Mouse (Mus musculus): ENCODE measurements around the gene Hps4.
"Not testable (repeated sequence)": the region's sequence is repeated elsewhere in the genome, so short reads cannot be mapped to it uniquely, and the experiment has no call there.

Gene Hps4

GRCm38 (mm10) chr5:112342463-112343204 is at the start of gene Hps4, which contains the start of gene Srrd:
Hps4 (plus strand) TSS chr5:112343083.
Srrd (minus strand) TSS chr5:112343040.
- peak; percentile 96 for DNase-seq (ENCODE audit: low read depth, low spot score)

GRCm38 (mm10) chr5:112293800-112294199 is 49.1 kb upstream of the Hps4 start:
- no peak for DNase-seq (ENCODE audit: low read depth, low spot score)

GRCm38 (mm10) chr5:112294696-112295095 is 48.2 kb upstream of the Hps4 start:
- no peak for DNase-seq (ENCODE audit: low read depth, low spot score)

GRCm38 (mm10) chr5:112295162-112295561 is 47.7 kb upstream of the Hps4 start:
- DNase-seq (ENCODE audit: low read depth, low spot score): no peak

- no peak for DNase-seq (ENCODE audit: low read depth, low spot score)
Observed at GRCm38 (mm10) chr5:112295564-112295963, 47.3 kb upstream of the Hps4 start.

GRCm38 (mm10) chr5:112296404-112297181 is 46.3 kb upstream of the Hps4 start:
- DNase-seq (ENCODE audit: low read depth, low spot score): no peak

GRCm38 (mm10) chr5:112297257-112297656 is 45.6 kb upstream of the Hps4 start:
- DNase-seq (ENCODE audit: low read depth, low spot score): peak; percentile 80

- DNase-seq (ENCODE audit: low read depth, low spot score): peak; percentile 69
Observed at GRCm38 (mm10) chr5:112298226-112298988, 44.5 kb upstream of the Hps4 start.

- DNase-seq (ENCODE audit: low read depth, low spot score): no peak
Observed at GRCm38 (mm10) chr5:112299399-112299798, 43.5 kb upstream of the Hps4 start.

- no peak for DNase-seq (ENCODE audit: low read depth, low spot score)
Observed at GRCm38 (mm10) chr5:112300112-112300511, 42.8 kb upstream of the Hps4 start.

GRCm38 (mm10) chr5:112300721-112301308 is 42.1 kb upstream of the Hps4 start:
- DNase-seq (ENCODE audit: low read depth, low spot score): no peak

- DNase-seq (ENCODE audit: low read depth, low spot score): peak; percentile 43
Observed at GRCm38 (mm10) chr5:112301694-112302093, 41.2 kb upstream of the Hps4 start.

- no peak for DNase-seq (ENCODE audit: low read depth, low spot score)
Observed at GRCm38 (mm10) chr5:112302310-112302709, 40.6 kb upstream of the Hps4 start.

GRCm38 (mm10) chr5:112305842-112306241 is 37.0 kb upstream of the Hps4 start:
- DNase-seq (ENCODE audit: low read depth, low spot score): no peak

- no peak for DNase-seq (ENCODE audit: low read depth, low spot score)
Observed at GRCm38 (mm10) chr5:112313222-112313885, 29.5 kb upstream of the Hps4 start.

- no peak for DNase-seq (ENCODE audit: low read depth, low spot score)
Observed at GRCm38 (mm10) chr5:112316468-112316867, 26.4 kb upstream of the Hps4 start.

- no peak for DNase-seq (ENCODE audit: low read depth, low spot score)
Observed at GRCm38 (mm10) chr5:112317328-112317727, 25.6 kb upstream of the Hps4 start.

- not testable (repeated sequence) for DNase-seq (ENCODE audit: low read depth, low spot score)
Observed at GRCm38 (mm10) chr5:112319343-112319742, 23.5 kb upstream of the Hps4 start.

GRCm38 (mm10) chr5:112320379-112320778 is 22.5 kb upstream of the Hps4 start:
- DNase-seq (ENCODE audit: low read depth, low spot score): no peak

GRCm38 (mm10) chr5:112320936-112321335 is 21.9 kb upstream of the Hps4 start:
- no peak for DNase-seq (ENCODE audit: low read depth, low spot score)

GRCm38 (mm10) chr5:112321376-112321775 is 21.5 kb upstream of the Hps4 start:
- DNase-seq (ENCODE audit: low read depth, low spot score): no peak
